Mouse (Mus musculus) E14TG2a.4 (cell line): ENCODE data around the gene Unc93b1.

Experiments
- H3K27me3 ChIP-seq: 2 replicates; pipeline ENCODE4 v1.6.1; 2014; ENCODE audit warnings: low read length, control low read depth; ENCODE audit not compliant: insufficient read depth
- H3K36me3 ChIP-seq: 2 replicates; pipeline ENCODE4 v1.6.1; 2014; ENCODE audit warnings: low read length, control low read depth; ENCODE audit not compliant: insufficient read depth
- H3K4me1 ChIP-seq: replicated peaks from 2 replicates; pipeline ENCODE4 v1.6.1; 2014; ENCODE audit warnings: low read depth, low read length, control low read depth
- H3K4me3 ChIP-seq: replicated peaks from 2 replicates; pipeline ENCODE4 v1.5.1; 2014; ENCODE audit warnings: mild to moderate bottlenecking, low read length
- H3K9me3 ChIP-seq: 2 replicates; pipeline ENCODE4 v1.6.1; 2014; ENCODE audit warnings: low read length, control low read depth
- CTCF ChIP-seq: conservative IDR thresholded peaks from 2 replicates; pipeline ENCODE4 v1.5.1; 2014; ENCODE audit warnings: low read length
- NANOG ChIP-seq: IDR thresholded peaks from 2 replicates; pipeline ENCODE4 v1.6.1; 2014; ENCODE audit warnings: borderline replicate concordance, low read length, mixed read lengths
- POU5F1 ChIP-seq: IDR thresholded peaks from 2 replicates; pipeline ENCODE4 v1.6.1; 2014; ENCODE audit warnings: low read length, borderline replicate concordance

Unc93b1 gene

DNA sequence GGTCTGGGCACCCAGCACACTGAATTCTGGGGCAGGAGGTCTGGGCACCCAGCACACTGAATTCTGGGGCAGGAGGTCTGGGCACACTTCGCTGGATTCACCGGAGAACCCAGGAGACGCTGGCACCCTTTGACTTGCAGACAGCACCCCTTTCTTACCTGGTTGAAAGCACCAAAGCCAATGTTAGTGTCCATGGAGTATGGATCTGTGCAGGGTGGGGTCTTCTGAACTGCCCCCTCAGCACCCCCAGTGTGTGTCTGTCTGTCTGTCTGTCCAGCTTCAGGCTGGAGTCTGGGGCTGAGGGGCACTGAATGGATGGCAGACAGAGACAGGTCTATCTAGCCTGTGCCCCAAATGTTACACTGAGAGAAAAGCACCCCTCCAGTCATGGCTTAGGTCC, 56.6 kb downstream of the Unc93b1 start:
- TF ChIP-seq POU5F1 (no peak), NANOG (no peak), CTCF (no peak)
- peaks cover 35% of the 10 kb centered on the region for H3K4me1 ChIP-seq
- no peak overlapping the region for H3K4me3 ChIP-seq
- H3K27me3 ChIP-seq, result no peaks in the 10 kb centered on the region
- H3K9me3 ChIP-seq, result no peaks in the 10 kb centered on the region
- H3K36me3 ChIP-seq, result no peaks in the 10 kb centered on the region

DNA sequence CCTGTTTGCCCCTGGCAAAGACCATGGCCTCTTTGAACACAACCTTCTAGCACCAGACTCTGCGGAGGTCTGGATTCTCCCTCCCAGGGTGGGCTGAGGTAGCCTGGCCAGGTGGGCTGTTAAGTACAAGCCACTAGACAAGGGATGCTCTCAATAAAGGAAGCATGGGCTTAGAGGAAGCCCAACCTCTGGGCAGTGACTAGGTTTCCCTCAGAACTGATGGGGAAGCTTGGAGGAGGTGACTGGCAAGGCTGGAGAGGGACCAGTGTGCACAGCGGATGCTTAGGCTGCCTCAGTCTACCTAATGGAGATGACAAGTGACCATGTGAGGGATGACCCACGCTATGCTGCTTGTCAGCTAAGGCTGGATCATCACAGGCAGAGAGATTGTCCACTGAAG, 57.0 kb downstream of the Unc93b1 start:
- no peaks in the 10 kb centered on the region for H3K36me3 ChIP-seq
- no peak for TF ChIP-seq NANOG
- no peak for TF ChIP-seq CTCF
- no peak for TF ChIP-seq POU5F1
- H3K9me3 ChIP-seq, result no peaks in the 10 kb centered on the region
- H3K4me3 ChIP-seq, result no peak overlapping the region
- H3K27me3 ChIP-seq, result no peaks in the 10 kb centered on the region
- H3K4me1 ChIP-seq, result peaks cover 31% of the 10 kb centered on the region

DNA sequence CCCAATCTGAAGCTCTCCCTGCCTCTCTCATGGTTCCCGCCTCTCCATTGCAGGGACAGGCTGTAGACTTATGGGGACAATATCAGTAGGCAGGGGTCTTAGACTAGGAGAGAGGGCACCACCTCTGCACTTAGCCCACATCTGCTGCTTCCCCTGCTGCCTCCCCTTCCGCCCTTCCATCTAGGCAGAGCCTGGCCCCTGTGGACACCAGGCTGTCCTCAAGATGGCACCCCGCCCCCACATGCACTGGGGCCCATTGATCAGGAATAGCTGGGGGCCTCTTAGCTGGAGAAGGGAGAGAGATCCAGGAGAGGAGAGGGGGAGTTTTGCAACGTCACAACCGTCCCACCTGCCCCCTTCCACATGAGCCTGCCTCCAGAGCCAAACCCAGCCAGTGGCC, 57.4 kb downstream of the Unc93b1 start, which contains the start of gene Tbx10:
TSS of gene Tbx10 (plus strand) at position 337 of the 400 bp plus-strand sequence.
- Histone ChIP-seq H3K27me3 (no peaks in the 10 kb centered on the region), H3K4me1 (peaks cover 32% of the 10 kb centered on the region), H3K4me3 (no peak within 1 kb of the TSS), H3K36me3 (no peaks in the 10 kb centered on the region), H3K9me3 (no peaks in the 10 kb centered on the region)
- no peak for TF ChIP-seq NANOG
- no peak for TF ChIP-seq POU5F1
- TF ChIP-seq CTCF, result no peak

DNA sequence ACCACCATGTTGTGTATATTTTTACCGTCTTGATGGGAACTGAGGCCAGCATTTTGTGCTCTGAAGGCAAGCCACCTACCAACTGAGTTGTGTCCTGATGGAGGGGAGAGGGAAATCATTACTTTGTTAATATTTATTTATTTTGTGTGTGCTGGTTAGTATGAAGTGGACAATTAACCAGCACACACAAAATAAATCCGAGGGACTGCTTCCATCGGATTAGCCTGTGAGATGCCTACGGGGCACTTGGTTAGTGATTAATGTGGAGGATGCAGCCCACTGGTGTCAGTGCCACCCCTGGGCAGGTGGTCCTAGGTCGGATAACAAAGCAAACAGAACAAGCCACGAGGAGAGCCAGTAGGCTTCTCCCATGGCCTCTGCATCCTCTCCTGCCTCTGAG, 59.9 kb downstream of the Unc93b1 start:
- H3K4me3 ChIP-seq, result no peak overlapping the region
- H3K27me3 ChIP-seq, result no peaks in the 10 kb centered on the region; the same call in 1 of the 2 replicates
- H3K9me3 ChIP-seq, result no peaks in the 10 kb centered on the region
- peaks cover 34% of the 10 kb centered on the region for H3K4me1 ChIP-seq
- no peaks in the 10 kb centered on the region for H3K36me3 ChIP-seq
- TF ChIP-seq CTCF (no peak), POU5F1 (no peak), NANOG (no peak)

DNA sequence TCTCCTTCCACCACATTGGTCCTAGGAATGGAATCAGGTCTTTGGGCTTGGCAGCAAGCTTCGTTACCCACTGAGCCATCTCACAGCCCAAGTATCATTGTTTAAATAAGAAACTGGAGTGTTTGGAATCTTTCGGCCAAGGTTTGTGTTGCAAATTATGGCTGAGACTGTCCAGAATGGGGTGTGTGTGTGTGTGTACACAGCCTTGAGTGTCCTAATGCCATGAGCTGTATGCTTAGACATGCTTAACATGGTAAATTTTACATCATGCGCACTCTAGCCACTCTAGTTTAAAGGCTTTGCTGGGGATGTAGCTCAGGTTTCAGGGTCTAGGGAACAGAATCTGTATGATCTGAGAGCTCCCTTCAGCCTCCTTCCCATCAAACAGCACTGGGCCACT, 60.5 kb downstream of the Unc93b1 start:
- Histone ChIP-seq H3K27me3 (no peaks in the 10 kb centered on the region; the same call in 1 of the 2 replicates), H3K36me3 (no peaks in the 10 kb centered on the region), H3K9me3 (no peaks in the 10 kb centered on the region), H3K4me1 (peaks cover 34% of the 10 kb centered on the region), H3K4me3 (no peak overlapping the region)
- TF ChIP-seq POU5F1 (no peak), NANOG (no peak), CTCF (no peak)

DNA sequence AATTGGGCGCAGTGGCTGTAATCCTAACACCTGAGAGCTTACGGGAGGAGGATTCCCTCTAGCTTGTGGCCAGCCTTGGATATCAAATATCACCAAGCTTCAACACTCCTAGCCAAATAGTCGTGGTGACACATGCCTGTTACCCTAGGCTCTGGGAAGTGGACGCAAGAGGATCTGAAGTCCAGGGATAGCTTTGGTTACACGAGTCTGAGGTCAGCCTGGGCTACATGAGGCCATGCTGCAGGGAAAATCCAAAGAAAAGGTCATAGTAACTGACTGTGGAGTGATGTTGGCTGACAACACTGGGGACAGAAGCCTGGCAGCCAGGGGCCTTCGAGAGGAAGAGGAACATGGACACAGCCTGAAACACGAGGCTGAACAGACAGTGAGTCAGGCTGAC, 61.1 kb downstream of the Unc93b1 start:
- H3K4me3 ChIP-seq, result no peak overlapping the region
- H3K36me3 ChIP-seq, result no peaks in the 10 kb centered on the region
- H3K9me3 ChIP-seq, result no peaks in the 10 kb centered on the region
- TF ChIP-seq POU5F1 (no peak), NANOG (no peak), CTCF (no peak)
- peaks cover 38% of the 10 kb centered on the region for H3K4me1 ChIP-seq
- H3K27me3 ChIP-seq, result no peaks in the 10 kb centered on the region; the same call in 1 of the 2 replicates

DNA sequence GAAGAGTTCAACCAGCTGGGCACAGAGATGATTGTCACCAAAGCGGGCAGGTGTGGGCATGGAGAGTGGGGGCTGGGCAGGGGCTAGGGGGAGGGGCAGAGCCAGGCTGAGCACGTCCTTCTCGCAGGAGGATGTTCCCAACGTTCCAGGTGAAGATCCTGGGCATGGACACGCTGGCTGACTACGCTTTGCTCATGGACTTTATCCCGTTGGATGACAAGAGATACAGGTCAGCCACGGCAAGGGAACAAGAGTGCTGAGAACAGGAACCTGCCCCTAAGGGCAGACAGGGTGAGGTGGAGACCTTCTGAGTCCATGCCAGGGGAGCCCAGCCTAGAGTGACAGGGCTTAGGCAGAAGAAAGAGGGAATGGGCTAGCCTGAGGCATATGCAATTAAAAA, 61.8 kb downstream of the Unc93b1 start:
- peaks cover 44% of the 10 kb centered on the region for H3K4me1 ChIP-seq
- peaks cover under 1% of the 10 kb centered on the region for H3K36me3 ChIP-seq
- no peak overlapping the region for H3K4me3 ChIP-seq
- no peaks in the 10 kb centered on the region for H3K9me3 ChIP-seq
- no peaks in the 10 kb centered on the region; the same call in 1 of the 2 replicates for H3K27me3 ChIP-seq
- TF ChIP-seq POU5F1 (no peak), NANOG (no peak), CTCF (no peak)

DNA sequence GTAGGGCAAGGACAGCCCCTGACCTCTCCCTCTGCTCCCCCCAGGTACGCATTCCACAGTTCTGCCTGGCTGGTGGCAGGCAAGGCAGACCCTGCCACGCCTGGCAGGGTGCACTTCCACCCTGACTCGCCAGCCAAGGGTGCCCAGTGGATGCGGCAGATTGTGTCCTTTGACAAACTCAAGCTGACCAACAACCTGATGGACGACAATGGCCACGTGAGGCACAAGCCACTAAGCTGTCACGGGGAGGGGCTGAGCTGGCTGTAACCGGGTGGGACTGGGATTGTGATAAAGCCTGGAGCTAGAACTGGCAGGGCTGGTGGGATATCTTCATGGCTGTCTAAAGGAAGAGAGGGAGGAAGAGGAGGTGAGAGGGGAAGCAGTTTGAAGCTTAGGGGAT, 62.2 kb downstream of the Unc93b1 start:
- peaks cover 48% of the 10 kb centered on the region for H3K4me1 ChIP-seq
- H3K4me3 ChIP-seq, result no peak overlapping the region
- H3K9me3 ChIP-seq, result no peaks in the 10 kb centered on the region
- no peaks in the 10 kb centered on the region; the same call in 1 of the 2 replicates for H3K27me3 ChIP-seq
- peaks cover 5% of the 10 kb centered on the region for H3K36me3 ChIP-seq
- TF ChIP-seq POU5F1 (no peak), NANOG (no peak), CTCF (no peak)

DNA sequence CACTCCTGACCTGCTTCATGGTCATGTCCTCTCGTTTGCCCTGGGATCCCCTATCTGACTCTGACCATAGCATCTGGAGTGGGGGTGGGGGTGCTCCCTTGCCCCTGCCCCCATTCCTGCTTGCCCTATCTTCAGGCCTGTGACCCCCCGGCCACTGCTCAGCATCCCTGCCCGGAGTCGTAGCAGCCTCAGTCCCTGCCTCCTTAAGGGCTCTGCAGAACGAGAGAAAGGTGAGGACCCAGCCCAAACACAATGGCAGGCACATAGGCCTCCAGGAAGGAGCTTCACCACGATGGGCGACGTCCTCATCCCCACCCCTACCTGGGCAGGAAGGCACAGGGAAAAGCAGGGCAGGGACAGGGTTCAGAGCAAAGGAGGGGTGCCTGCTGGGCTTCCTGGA, 63.3 kb downstream of the Unc93b1 start:
- H3K4me1 ChIP-seq, result peaks cover 50% of the 10 kb centered on the region
- H3K36me3 ChIP-seq, result peaks cover 5% of the 10 kb centered on the region
- TF ChIP-seq NANOG (no peak), CTCF (no peak), POU5F1 (no peak)
- H3K9me3 ChIP-seq, result no peaks in the 10 kb centered on the region
- no peak overlapping the region for H3K4me3 ChIP-seq
- H3K27me3 ChIP-seq, result no peaks in the 10 kb centered on the region; the same call in 1 of the 2 replicates
